Mouse (Mus musculus) G1E (cell line): ENCODE results near the gene Inhbb. TPM values are rescaled to one million over a fixed set of nuclear protein-coding genes. Genes with fewer than 3 reads are reported as not detected.

Source experiments
- ATAC-seq: 2 replicates; pipeline ENCODE4 v1.8.0; 2016; ENCODE audit warnings: mild to moderate bottlenecking; ENCODE audit not compliant: insufficient number of reproducible peaks, poor library complexity, low FRiP score, severe bottlenecking; ENCODE audit errors: extremely low read depth
- DNase-seq: peaks from one replicate; pipeline ENCODE4 v3.0.0; 2012; ENCODE audit warnings: low spot score
- H3K27me3 ChIP-seq: 2 replicates; pipeline ENCODE4 v1.6.1; 2012; ENCODE audit warnings: mild to moderate bottlenecking, low read length, inconsistent platforms; ENCODE audit not compliant: insufficient read depth
- H3K36me3 ChIP-seq: replicated peaks from 2 replicates; pipeline ENCODE3; 2012; ENCODE audit warnings: mild to moderate bottlenecking, inconsistent platforms
- H3K4me1 ChIP-seq: 2 replicates; pipeline ENCODE4 v1.6.1; 2012; ENCODE audit warnings: low read depth, low read length, inconsistent platforms, mixed read lengths; ENCODE audit not compliant: insufficient read depth
- H3K4me3 ChIP-seq: 2 replicates; pipeline ENCODE4 v1.5.1; 2012; ENCODE audit warnings: low read depth, mild to moderate bottlenecking, inconsistent platforms, low read length, moderate library complexity, mixed read lengths
- H3K9me3 ChIP-seq: replicated peaks from 2 replicates; pipeline ENCODE4 v1.6.1; 2012; ENCODE audit warnings: inconsistent platforms
- CTCF ChIP-seq: IDR thresholded peaks from 2 replicates; pipeline ENCODE4 v1.5.1; 2012; ENCODE audit warnings: low read depth, low read length, inconsistent platforms, mixed read lengths
- GATA1 ChIP-seq: IDR thresholded peaks from 2 replicates; pipeline ENCODE4 v1.6.1; 2012; ENCODE audit warnings: borderline replicate concordance, low read length, inconsistent platforms, mixed read lengths
- GATA2 ChIP-seq: IDR thresholded peaks from 2 replicates; pipeline ENCODE4 v1.6.1; 2012; ENCODE audit warnings: low read depth, low read length, inconsistent platforms, borderline replicate concordance
- POLR2AphosphoS5 ChIP-seq: IDR thresholded peaks from 2 replicates; pipeline ENCODE4 v1.6.1; 2012; ENCODE audit warnings: low read depth, low read length, inconsistent platforms; ENCODE audit not compliant: insufficient replicate concordance
- TAL1 ChIP-seq: conservative IDR thresholded peaks from 2 replicates; pipeline ENCODE4 v1.6.1; 2012; ENCODE audit warnings: low read depth, low read length, inconsistent platforms, mixed read lengths
- polyA plus RNA-seq: library from polyadenylated mRNA; stranded (reverse); fragments of >175 nt; gene quantifications from 2 replicates; pipeline ENCODE4 v1.2.3, GENCODE M21; 2012
- total RNA-seq, 2 experiments: library from RNA; stranded (forward) in 1 of 2; stranded (reverse) in 1 of 2; fragments of 200-1000 nt in 1 of 2; fragments of >200 nt in 1 of 2; fragmentation: Nextera tagmentation in 1 of 2; gene quantifications; 2 replicates each; pipeline ENCODE4 v1.2.3; 2014 to 2017

The Inhbb gene
- total and polyA plus RNA-seq, 3 experiments: 0.05 TPM; not detected in 2

DNA sequence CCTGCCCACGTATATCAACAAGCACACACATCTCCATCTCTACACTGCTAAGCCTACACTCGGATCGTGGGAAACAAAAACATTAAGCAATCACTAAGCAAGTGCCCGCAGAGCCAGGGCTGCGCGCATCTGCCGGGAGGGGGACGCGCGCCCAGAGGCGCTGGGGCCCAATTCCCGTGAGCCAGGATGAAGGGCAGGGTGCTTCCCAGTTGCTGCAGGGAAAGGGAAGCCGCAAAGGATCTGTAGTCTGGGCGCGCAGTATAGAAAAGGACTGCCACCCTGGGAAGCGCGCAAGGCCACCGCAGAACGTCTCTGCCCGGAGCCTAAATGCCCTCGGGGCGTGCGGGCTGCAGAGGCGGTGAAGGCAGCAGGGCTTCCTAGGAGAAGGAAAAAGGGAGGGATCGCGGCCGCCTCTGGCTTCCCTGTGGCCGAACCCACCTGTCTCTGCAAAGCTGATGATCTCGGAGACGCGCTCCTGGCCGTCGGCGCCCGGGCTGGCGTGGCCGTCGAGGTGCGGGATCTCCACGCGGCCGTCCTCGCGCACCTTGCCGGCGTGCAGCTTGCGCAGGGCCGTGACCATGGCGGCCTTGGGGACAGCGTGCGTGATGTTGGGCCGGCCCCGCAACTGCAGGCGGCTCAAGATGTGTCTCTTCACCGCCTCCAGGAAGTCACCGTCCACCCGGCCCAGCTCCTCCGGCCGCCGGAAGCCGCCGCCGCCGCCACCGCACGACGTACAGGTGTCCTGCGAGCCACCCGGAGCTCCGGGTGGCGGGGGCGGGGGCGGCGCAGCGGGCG, 1.7 kb downstream of the Inhbb start:
- Histone ChIP-seq H3K4me1 (no peaks in the 10 kb centered on the region), H3K27me3 (no peaks in the 10 kb centered on the region; the same call in 1 of the 2 replicates), H3K36me3 (no peaks in the 10 kb centered on the region), H3K9me3 (peaks cover 84% of the 10 kb centered on the region), H3K4me3 (peak overlapping the region; percentile 44; the same call in 1 of the 2 replicates)
- ATAC-seq (no peak), DNase-seq (no peak)
- TF ChIP-seq GATA1: no peak
- no peak for TF ChIP-seq TAL1
- no peak for TF ChIP-seq CTCF
- TF ChIP-seq POLR2AphosphoS5: no peak
- TF ChIP-seq GATA2: no peak

DNA sequence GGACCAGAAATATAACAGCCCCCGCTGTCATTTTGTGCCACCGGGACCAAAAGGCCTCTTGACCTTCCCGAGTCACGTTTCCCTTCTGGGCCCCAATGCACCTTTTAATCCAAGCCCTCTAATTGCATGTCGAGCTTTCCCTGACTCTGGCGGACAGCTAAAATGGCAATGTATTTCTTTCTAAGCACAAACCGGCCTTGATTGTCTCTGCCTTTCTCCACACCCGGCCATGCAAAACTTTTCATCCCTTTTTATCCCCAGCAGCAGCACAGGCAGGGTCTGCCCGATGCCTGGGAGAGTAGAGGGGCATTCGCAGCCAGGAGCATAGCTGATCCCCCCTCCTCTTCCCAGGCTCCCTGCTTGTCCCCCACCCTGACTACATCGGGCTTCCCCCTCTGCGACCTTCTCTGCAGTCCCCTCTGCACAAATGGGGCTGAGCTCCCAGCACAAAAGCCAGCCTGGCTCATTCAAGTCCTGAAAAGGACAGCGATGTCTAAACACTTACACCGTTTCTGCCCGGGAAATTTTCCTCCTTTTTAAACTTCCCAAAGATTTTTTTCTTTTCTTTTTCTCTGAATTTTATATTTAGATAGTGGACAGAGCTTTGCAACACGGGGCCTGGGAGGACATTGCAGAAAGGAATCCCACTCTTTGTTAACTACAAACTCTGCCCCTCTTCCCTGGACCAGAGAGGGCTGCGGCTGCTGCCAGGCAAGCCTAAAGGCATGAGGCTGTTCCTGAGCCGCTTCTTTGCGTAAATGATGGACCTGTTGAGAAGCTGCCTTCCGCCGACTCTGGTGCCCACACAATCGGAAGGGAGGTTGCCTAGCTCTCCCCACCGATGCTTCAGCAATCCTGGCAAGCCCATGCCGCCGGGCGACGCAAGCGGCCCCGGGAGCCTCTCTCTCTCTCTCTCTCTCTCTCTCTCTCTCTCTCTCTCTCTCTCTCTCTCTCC, 2.6 kb downstream of the Inhbb start:
- Histone ChIP-seq H3K9me3 (peaks cover 79% of the 10 kb centered on the region), H3K36me3 (no peaks in the 10 kb centered on the region), H3K4me3 (no peak overlapping the region), H3K27me3 (no peaks in the 10 kb centered on the region; the same call in 1 of the 2 replicates), H3K4me1 (no peaks in the 10 kb centered on the region)
- TF ChIP-seq GATA2: no peak
- no peak for TF ChIP-seq POLR2AphosphoS5
- no peak for TF ChIP-seq TAL1
- TF ChIP-seq GATA1: no peak
- TF ChIP-seq CTCF: no peak
- no peak for ATAC-seq
- DNase-seq: no peak

DNA sequence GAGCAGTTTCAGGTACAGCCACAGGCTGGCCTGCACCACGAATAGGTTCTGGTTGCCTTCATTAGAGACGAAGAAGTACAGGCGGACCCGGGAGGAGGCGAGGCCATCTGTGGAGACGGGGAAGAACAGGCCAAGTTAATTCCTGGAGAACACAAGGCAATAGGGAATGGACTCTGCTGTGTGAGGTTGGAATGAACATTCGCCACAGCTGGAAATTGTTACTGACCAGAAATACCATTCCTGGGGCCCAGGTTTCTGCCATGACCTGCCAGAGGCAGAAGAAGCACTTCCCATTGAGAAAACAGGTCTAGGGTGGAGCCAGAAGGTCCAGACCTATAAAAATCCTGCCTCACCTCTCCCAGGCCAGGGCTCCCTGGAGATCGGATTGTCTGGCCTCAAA, 4.1 kb downstream of the Inhbb start:
- Histone ChIP-seq H3K27me3 (no peaks in the 10 kb centered on the region; the same call in 1 of the 2 replicates), H3K9me3 (peaks cover 72% of the 10 kb centered on the region), H3K36me3 (no peaks in the 10 kb centered on the region), H3K4me3 (no peak overlapping the region), H3K4me1 (no peaks in the 10 kb centered on the region)
- DNase-seq (no peak), ATAC-seq (no peak)
- TF ChIP-seq GATA1 (no peak), TAL1 (no peak), GATA2 (no peak), CTCF (no peak), POLR2AphosphoS5 (no peak)

DNA sequence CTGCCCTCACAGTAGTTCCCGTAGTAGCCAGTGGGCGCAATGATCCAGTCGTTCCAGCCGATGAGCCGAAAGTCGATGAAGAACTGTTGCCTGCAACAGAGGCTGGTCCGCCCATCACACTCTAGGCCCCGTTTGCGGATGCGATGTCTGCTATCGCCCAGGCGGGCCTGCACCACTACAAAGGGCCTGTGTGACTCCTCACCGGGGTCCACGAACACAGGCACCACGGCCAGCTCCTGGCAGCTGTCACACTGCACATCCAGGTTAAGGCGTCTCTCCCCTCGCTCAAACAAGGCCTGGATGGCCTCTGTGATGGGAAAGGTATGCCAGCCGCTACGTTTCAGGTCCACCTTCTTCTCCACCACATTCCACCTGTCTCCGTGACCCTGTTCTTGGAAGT, 4.5 kb downstream of the Inhbb start:
- Histone ChIP-seq H3K9me3 (peaks cover 71% of the 10 kb centered on the region), H3K4me1 (no peaks in the 10 kb centered on the region), H3K27me3 (no peaks in the 10 kb centered on the region; the same call in 1 of the 2 replicates), H3K36me3 (no peaks in the 10 kb centered on the region), H3K4me3 (peak overlapping the region; percentile 28; the same call in 1 of the 2 replicates)
- no peak for ATAC-seq
- DNase-seq: no peak
- TF ChIP-seq GATA1 (no peak), POLR2AphosphoS5 (no peak), CTCF (no peak), GATA2 (no peak), TAL1 (no peak)

DNA sequence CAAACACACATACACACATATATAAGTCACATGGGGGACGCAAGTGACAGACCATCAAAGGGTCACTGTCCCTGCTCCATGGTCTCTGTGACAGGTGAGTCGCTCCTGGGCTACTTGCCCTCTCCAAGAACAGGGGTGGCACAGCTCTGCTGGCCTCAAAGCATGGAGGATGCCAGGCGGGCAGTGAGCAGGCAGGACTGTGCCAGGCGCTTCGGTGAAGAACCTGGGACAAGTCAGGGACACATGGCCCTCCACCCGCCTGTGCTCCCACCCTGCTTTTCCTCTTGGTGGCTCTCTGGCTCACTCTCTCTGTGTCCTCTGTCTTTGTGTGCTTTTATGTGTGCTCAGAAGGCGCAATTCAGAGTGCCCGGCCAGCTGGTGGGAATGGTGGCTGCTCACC, 5.4 kb downstream of the Inhbb start:
- no peak for TF ChIP-seq CTCF
- TF ChIP-seq GATA2: no peak
- TF ChIP-seq POLR2AphosphoS5: no peak
- TF ChIP-seq TAL1: no peak
- no peak for TF ChIP-seq GATA1
- H3K27me3 ChIP-seq: no peaks in the 10 kb centered on the region; the same call in 1 of the 2 replicates
- ATAC-seq: no peak

DNA sequence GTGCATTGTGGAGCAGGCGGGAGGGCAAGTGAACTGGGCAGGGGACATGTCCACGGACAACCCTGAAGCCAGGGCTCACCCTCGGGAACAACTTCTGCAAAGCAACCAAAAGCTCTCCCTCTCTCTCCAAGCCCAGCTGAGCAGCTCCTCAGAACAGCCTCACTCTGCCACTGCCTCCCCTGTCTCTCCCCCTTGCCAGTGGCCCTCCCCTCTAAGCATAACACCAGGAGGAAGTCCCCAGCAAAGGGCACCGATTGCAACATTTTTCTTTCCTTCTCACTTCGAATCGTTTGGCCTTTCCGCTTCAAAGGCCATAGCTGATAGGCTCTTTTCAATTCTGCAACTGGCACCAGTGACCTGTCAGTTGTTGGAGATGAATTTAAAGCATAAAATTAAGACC, 5.9 kb downstream of the Inhbb start:
- DNase-seq: no peak
- Histone ChIP-seq H3K27me3 (no peaks in the 10 kb centered on the region; the same call in 1 of the 2 replicates), H3K36me3 (no peaks in the 10 kb centered on the region), H3K9me3 (peaks cover 61% of the 10 kb centered on the region), H3K4me1 (no peaks in the 10 kb centered on the region), H3K4me3 (no peak overlapping the region)
- no peak for ATAC-seq
- TF ChIP-seq GATA2 (no peak), CTCF (no peak), TAL1 (no peak), GATA1 (no peak), POLR2AphosphoS5 (no peak)

More for the DNA sequence above, 5.4 kb downstream of the Inhbb start:
- H3K4me1 ChIP-seq: no peaks in the 10 kb centered on the region
- peaks cover 61% of the 10 kb centered on the region for H3K9me3 ChIP-seq
- H3K4me3 ChIP-seq: no peak overlapping the region
- DNase-seq: no peak
- no peaks in the 10 kb centered on the region for H3K36me3 ChIP-seq
